Mouse (Mus musculus): ENCODE measurements around the gene Pate2. TPM values are rescaled to one million over a fixed set of nuclear protein-coding genes. Genes with fewer than 3 reads are reported as not detected.

Pate2 gene
- polyA plus RNA-seq (2015; fragmentation: Nextera tagmentation; extraction: Ambion mirVana), result 0.37 and 0.53 TPM in 2 replicates

DNA sequence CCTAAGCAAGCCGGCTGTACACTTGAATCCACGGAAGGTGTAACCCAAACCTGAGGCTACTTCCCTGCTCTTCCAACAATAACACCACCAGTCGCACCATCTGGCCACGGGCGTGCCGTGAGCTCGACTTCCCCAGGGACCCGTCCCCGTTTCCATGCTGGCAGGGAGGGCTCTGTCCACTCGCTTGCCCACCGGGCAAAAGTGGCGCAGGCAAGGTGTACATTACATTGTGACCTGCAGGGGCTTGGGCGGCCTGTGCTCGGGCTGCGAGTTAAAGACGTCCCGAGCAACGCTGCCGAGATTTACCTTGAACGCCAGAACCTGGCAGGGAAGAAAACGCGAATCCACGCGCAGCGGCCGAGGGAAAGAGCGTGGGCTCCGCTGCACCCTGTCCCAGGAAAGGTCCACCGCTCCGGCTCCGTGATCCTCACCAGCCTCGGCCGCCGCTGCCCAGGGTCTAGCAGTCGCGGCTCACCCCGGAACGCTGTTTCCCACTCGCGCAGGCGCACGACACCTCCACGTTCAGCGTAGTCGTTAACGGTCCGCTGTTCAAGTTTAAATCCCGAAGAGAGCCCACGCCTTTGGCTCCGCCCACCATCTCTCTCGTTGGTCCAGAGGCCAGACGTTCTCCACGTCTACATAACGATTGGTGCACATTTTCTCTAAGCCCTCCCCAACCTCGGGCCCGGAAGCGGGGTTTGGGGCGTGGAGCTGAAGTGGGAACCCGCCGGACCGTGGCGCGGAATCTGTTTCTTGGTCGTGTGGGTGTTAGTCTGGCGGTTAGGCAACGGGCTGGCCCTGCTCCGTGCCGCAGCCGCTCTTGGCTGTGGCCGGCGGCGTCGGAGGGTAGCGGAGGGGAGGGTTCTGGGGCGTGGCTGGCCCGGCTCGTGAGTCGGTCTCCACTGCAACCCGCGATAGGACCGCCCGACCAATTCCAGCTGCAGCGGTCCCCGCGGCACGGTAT lies at the start of gene Pate2, which contains the start of gene Hyls1:
Gene Pate2, plus strand, starts transcription at position 714 of the 964 bp plus-strand sequence.
Gene Hyls1, minus strand, starts transcription at position 828 of the 964 bp plus-strand sequence.
- Histone ChIP-seq H3K9me3 (replicated peaks; ENCODE audit: control insufficient read depth, low read length) (no peaks in the 10 kb centered on the region), H3K9ac (ENCODE audit: low read length) (peak within 1 kb of the TSS; percentile 85), H3K4me2 (ENCODE audit: low read depth, low read length) (peak within 1 kb of the TSS; percentile 71), H3K27ac (ENCODE audit: low read length) (peak within 1 kb of the TSS; percentile 90), H3K4me1 (ENCODE audit: control insufficient read depth, insufficient read depth, low read length) (peaks cover 11% of the 10 kb centered on the region), H3K27me3 (ENCODE audit: control insufficient read depth, insufficient read depth, low read length) (peaks cover 7% of the 10 kb centered on the region), H3K36me3 (ENCODE audit: control insufficient read depth, insufficient read depth) (peaks cover 15% of the 10 kb centered on the region), H3K4me3 (ENCODE audit: low read length) (peak within 1 kb of the TSS; percentile 74)
- peak; percentile 98 for ATAC-seq (replicated peaks; ENCODE audit: extremely low read depth, insufficient read depth, low FRiP score)
- WGBS, result under 1% methylated on average over 86 of the region's 86 CpGs

DNA sequence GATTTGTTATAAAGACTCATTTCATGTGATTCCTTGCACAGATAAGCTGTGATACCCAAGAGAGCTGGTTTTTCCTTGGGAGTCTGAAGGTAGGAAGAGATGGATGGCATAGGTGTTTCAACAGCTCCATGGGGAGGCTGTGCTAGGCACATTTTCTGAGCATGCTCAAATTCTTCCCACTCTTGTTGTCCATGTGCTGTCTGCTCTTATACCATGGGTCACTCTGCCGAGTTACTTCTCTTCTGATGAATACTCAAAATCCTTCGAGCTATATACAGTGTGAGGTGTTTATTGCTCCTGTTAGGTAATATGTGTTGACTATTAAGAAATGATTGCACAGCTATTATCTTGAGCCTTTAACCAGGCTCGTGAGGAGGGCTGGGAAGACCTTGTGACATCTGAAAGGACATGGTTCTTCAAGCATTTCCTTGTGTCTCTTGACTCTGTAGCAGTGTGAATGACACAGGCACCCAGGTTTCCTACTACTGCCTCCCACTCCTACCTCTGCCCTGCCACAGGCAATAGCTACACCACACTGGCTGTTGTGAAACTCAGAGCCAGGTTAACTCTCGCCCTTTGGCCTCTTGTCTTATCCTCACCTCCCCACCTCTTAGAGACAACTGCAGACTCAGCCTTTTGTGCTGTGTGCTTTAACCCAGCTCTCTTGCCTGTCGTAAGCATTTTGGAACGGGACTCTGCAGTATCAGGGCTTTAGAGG lies 49.3 kb upstream of the Pate2 start:
- ATAC-seq (replicated peaks; ENCODE audit: extremely low read depth, insufficient read depth, low FRiP score), result no peak
- H3K9me3 ChIP-seq (replicated peaks; ENCODE audit: control insufficient read depth, low read length), result no peaks in the 10 kb centered on the region
- WGBS, result 76% methylated on average over 6 of the region's 6 CpGs

DNA sequence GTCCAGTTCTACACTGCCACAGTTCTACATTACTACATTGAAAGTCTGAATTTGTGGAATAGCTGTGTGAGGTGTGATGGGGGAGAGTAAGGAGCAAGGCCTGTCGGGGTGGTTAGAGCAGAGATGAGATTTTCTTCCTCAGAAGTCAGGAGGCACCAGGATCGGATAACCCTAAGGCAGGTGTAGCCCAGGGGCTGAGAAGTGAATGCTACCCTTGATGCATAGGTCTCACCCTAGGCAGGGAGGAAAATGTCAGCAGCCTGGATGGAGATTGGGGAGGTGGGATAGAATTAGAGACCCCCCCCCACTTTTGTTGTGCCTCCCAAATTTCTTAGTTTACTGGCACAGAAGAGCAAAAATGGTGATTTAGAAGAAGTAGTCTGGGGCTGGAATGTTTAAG lies 47.8 kb upstream of the Pate2 start:
- H3K27ac ChIP-seq (ENCODE audit: low read length), result no peak overlapping the region; the same call in 1 of the 2 replicates

More for the DNA sequence above, 49.3 kb upstream of the Pate2 start:
- H3K4me2 ChIP-seq (ENCODE audit: low read depth, low read length), result no peak overlapping the region
- H3K27ac ChIP-seq (ENCODE audit: low read length), result no peak overlapping the region
- no peak overlapping the region for H3K4me3 ChIP-seq (ENCODE audit: low read length)
- H3K9ac ChIP-seq (ENCODE audit: low read length), result no peak overlapping the region
- peaks cover 10% of the 10 kb centered on the region for H3K4me1 ChIP-seq (ENCODE audit: control insufficient read depth, insufficient read depth, low read length)
- no peaks in the 10 kb centered on the region for H3K36me3 ChIP-seq (ENCODE audit: control insufficient read depth, insufficient read depth)
- H3K27me3 ChIP-seq (ENCODE audit: control insufficient read depth, insufficient read depth, low read length), result no peaks in the 10 kb centered on the region

DNA sequence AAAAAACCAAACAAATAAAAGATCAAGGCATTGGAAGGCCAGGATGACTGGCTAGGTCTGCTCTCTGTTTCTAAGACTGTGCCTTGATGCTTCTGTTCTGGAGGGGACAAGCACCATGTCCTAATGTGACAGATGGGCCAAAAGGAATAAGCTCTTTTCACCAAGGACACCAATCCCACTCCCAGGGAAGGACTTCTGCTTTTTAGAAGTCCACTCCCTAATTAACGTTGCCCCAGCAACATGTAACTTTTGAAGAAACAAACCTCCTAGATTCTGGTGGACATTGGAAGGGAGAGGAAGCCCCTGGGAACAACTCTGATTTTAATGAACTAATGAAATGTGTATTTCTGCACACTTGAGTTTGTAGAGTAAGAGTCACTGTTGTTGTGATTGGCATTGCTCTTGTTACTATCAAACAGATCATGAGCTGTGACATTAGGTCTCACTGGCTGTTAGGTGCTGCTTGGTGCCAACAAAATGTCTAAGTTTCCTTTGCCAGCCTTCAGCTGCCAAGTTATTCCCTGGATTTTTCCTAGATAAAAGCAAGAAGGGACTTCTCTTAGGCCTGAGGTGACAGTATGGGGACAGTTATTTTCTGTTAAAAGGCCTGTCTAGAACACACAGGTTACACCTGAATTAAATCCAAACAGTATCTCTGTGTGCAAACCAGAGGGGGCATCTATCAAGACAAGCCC lies 47.1 kb upstream of the Pate2 start:
- no peaks in the 10 kb centered on the region for H3K27me3 ChIP-seq (ENCODE audit: control insufficient read depth, insufficient read depth, low read length)
- no peak overlapping the region for H3K4me3 ChIP-seq (ENCODE audit: low read length)
- WGBS, result 68% methylated on average over 1 of the region's 1 CpGs
- no peak overlapping the region; the same call in 1 of the 2 replicates for H3K4me2 ChIP-seq (ENCODE audit: low read depth, low read length)
- H3K9ac ChIP-seq (ENCODE audit: low read length), result no peak overlapping the region
- H3K27ac ChIP-seq (ENCODE audit: low read length), result peak overlapping the region; percentile 31; the same call in 1 of the 2 replicates
- peak; percentile 42; the same call in 1 of the 2 replicates for ATAC-seq (replicated peaks; ENCODE audit: extremely low read depth, insufficient read depth, low FRiP score)
- no peaks in the 10 kb centered on the region for H3K9me3 ChIP-seq (replicated peaks; ENCODE audit: control insufficient read depth, low read length)
- no peaks in the 10 kb centered on the region for H3K36me3 ChIP-seq (ENCODE audit: control insufficient read depth, insufficient read depth)
- peaks cover 10% of the 10 kb centered on the region for H3K4me1 ChIP-seq (ENCODE audit: control insufficient read depth, insufficient read depth, low read length)

More for the DNA sequence above, 47.8 kb upstream of the Pate2 start:
- no peak for ATAC-seq (replicated peaks; ENCODE audit: extremely low read depth, insufficient read depth, low FRiP score)
- 78% methylated on average over 2 of the region's 2 CpGs for WGBS
- H3K27me3 ChIP-seq (ENCODE audit: control insufficient read depth, insufficient read depth, low read length), result no peaks in the 10 kb centered on the region
- no peaks in the 10 kb centered on the region for H3K9me3 ChIP-seq (replicated peaks; ENCODE audit: control insufficient read depth, low read length)
- no peak overlapping the region for H3K4me2 ChIP-seq (ENCODE audit: low read depth, low read length)
- no peak overlapping the region for H3K4me3 ChIP-seq (ENCODE audit: low read length)
- no peak overlapping the region for H3K9ac ChIP-seq (ENCODE audit: low read length)
- H3K4me1 ChIP-seq (ENCODE audit: control insufficient read depth, insufficient read depth, low read length), result peaks cover 10% of the 10 kb centered on the region
- H3K36me3 ChIP-seq (ENCODE audit: control insufficient read depth, insufficient read depth), result no peaks in the 10 kb centered on the region

DNA sequence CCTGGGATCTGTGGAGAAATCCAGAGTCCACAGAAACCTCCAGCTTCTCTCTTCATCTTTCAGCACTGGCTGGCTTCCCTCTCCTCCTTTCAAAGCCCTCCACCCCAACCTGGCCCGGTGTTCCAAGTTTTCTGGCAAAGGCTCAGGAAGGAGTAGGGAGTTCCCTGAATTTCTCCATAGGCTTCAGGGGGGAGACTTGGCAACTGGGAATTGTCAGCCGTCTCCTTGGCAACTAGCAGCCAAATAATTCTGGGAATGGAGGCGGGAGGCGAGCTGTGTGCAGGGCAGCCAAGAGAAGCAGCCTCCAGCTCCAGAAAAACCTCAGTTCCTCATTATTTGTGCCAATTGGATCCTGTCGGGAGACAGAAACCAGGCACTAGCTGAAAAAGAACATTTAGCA lies 46.5 kb upstream of the Pate2 start:
- WGBS, result 51% methylated on average over 5 of the region's 5 CpGs
- H3K27me3 ChIP-seq (ENCODE audit: control insufficient read depth, insufficient read depth, low read length), result no peaks in the 10 kb centered on the region
- H3K27ac ChIP-seq (ENCODE audit: low read length), result peak overlapping the region; percentile 34; the same call in 1 of the 2 replicates
- peak; percentile 88 for ATAC-seq (replicated peaks; ENCODE audit: extremely low read depth, insufficient read depth, low FRiP score)
- H3K36me3 ChIP-seq (ENCODE audit: control insufficient read depth, insufficient read depth), result no peaks in the 10 kb centered on the region
- H3K4me1 ChIP-seq (ENCODE audit: control insufficient read depth, insufficient read depth, low read length), result peaks cover 10% of the 10 kb centered on the region
- no peak overlapping the region; the same call in 1 of the 2 replicates for H3K4me2 ChIP-seq (ENCODE audit: low read depth, low read length)
- H3K9me3 ChIP-seq (replicated peaks; ENCODE audit: control insufficient read depth, low read length), result no peaks in the 10 kb centered on the region
- no peak overlapping the region for H3K9ac ChIP-seq (ENCODE audit: low read length)
- H3K4me3 ChIP-seq (ENCODE audit: low read length), result no peak overlapping the region

DNA sequence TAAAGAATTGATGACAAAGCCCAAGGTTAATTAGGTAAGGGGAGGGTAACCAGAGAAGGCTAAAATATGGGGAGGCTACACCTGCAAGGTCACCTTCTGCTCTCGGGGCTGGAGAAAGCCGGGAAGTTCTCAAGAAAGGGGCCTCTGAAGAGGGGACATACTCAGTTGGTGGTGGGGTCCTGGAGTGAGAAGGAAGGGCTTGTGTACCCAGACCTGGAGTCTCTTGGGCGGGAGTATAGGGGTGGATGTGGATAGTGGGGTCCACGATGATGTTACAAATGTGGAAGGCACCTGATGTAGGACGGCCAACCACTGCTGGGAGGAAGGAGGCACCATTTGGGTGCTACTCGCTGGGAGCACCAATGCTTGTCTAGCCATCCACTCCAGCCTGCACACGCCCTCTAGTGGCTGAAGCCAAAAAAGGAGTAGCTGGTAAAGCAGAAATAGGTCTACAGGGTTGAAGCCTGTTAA lies 46.1 kb upstream of the Pate2 start:
- no peaks in the 10 kb centered on the region for H3K36me3 ChIP-seq (ENCODE audit: control insufficient read depth, insufficient read depth)
- 20% methylated on average over 7 of the region's 7 CpGs for WGBS
- ATAC-seq (replicated peaks; ENCODE audit: extremely low read depth, insufficient read depth, low FRiP score), result peak; percentile 67
- H3K9ac ChIP-seq (ENCODE audit: low read length), result no peak overlapping the region
- H3K4me2 ChIP-seq (ENCODE audit: low read depth, low read length), result no peak overlapping the region
- no peaks in the 10 kb centered on the region for H3K9me3 ChIP-seq (replicated peaks; ENCODE audit: control insufficient read depth, low read length)
- H3K27ac ChIP-seq (ENCODE audit: low read length), result peak overlapping the region; percentile 34; the same call in 1 of the 2 replicates
- no peak overlapping the region for H3K4me3 ChIP-seq (ENCODE audit: low read length)
- no peaks in the 10 kb centered on the region for H3K27me3 ChIP-seq (ENCODE audit: control insufficient read depth, insufficient read depth, low read length)
- peaks cover 10% of the 10 kb centered on the region for H3K4me1 ChIP-seq (ENCODE audit: control insufficient read depth, insufficient read depth, low read length)

DNA sequence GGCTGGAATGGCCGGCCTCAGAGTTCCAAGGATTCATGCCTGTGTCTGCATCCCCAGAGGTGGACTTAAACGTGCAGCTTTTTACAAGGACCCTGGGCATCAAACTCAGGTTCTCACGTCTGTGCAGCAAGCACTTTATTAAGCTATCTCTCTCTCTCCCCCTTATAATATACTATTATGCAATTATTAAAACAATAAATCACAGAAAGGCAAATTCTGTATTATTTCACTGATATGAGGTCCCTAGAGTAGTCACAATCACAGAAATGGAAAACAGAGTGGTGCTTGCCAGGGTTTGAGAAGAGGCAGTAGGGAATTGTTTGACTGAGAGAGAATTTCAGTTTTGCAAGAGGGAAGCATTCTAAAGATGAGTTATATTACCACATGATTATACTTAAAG lies 40.9 kb upstream of the Pate2 start:
- Histone ChIP-seq H3K27me3 (ENCODE audit: control insufficient read depth, insufficient read depth, low read length) (no peaks in the 10 kb centered on the region), H3K27ac (ENCODE audit: low read length) (no peak overlapping the region), H3K9ac (ENCODE audit: low read length) (no peak overlapping the region), H3K4me2 (ENCODE audit: low read depth, low read length) (no peak overlapping the region), H3K9me3 (replicated peaks; ENCODE audit: control insufficient read depth, low read length) (no peaks in the 10 kb centered on the region), H3K4me3 (ENCODE audit: low read length) (no peak overlapping the region), H3K4me1 (ENCODE audit: control insufficient read depth, insufficient read depth, low read length) (no peaks in the 10 kb centered on the region), H3K36me3 (ENCODE audit: control insufficient read depth, insufficient read depth) (no peaks in the 10 kb centered on the region)
- ATAC-seq (replicated peaks; ENCODE audit: extremely low read depth, insufficient read depth, low FRiP score), result no peak
- 48% methylated on average over 3 of the region's 3 CpGs for WGBS

DNA sequence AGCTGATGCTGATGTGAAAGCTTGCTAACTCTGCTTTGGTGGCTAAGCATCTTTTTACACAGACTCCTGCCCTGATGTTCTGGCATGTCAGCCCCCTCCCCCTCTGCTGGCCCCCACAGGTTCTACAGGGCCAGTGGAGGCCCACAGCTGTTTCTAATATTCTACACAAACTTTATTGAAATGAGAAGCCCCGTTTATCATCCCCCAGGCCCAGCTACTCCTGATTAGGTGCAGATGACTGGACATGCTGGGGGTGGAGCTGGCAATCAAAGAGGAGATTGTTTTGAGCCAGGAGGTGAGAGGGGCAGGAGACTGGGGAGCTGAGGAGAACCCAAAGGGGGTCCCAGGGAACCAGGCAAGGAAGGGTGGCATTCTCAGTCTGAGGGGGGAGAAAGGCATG lies 40.3 kb upstream of the Pate2 start:
- H3K36me3 ChIP-seq (ENCODE audit: control insufficient read depth, insufficient read depth), result no peaks in the 10 kb centered on the region
- no peaks in the 10 kb centered on the region for H3K9me3 ChIP-seq (replicated peaks; ENCODE audit: control insufficient read depth, low read length)
- H3K9ac ChIP-seq (ENCODE audit: low read length), result no peak overlapping the region
- 9% methylated on average over 1 of the region's 1 CpGs for WGBS
- H3K27me3 ChIP-seq (ENCODE audit: control insufficient read depth, insufficient read depth, low read length), result no peaks in the 10 kb centered on the region
- H3K27ac ChIP-seq (ENCODE audit: low read length), result no peak overlapping the region
- H3K4me1 ChIP-seq (ENCODE audit: control insufficient read depth, insufficient read depth, low read length), result no peaks in the 10 kb centered on the region
- no peak for ATAC-seq (replicated peaks; ENCODE audit: extremely low read depth, insufficient read depth, low FRiP score)
- H3K4me2 ChIP-seq (ENCODE audit: low read depth, low read length), result no peak overlapping the region
- no peak overlapping the region for H3K4me3 ChIP-seq (ENCODE audit: low read length)

Measured in heart, embryonic 16.5 days (tissue).